Mouse (Mus musculus): ENCODE measurements around the gene Ccdc30.

DNA sequence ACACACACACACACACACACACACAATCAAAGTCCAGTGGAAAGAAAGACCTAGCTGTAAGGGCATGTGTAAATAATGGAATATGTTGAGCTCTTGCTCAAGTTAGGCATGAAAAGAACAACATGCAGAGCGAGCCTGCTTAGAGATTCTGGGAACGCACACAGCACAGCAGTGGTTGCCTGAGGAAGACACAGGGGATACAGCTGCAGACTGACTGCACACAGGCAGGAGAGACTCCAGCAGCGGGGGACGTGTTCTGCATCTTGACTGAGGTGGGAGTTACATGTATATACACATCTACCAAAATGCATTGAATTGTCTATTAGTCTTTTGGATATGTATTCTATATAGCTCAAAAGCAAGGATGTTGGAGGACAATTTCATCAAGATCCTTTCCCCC is 76.9 kb downstream of the Ccdc30 start:
- TF ChIP-seq POLR2A (IDR thresholded peaks at IDR 0.05; ENCODE audit: control insufficient read depth in 1 of 2, insufficient read depth in 1 of 2, low read depth in 1 of 2, low read length in 2 of 2, poor library complexity in 1 of 2) (no peak), CTCF (IDR thresholded peaks at IDR 0.05 in 2 of 3, conservative IDR thresholded peaks at IDR 0.05 in 1 of 3; ENCODE audit: control insufficient read depth in 1 of 3, insufficient read depth in 1 of 3, low read depth in 2 of 3, low read length in 3 of 3, poor library complexity in 1 of 3, severe bottlenecking in 1 of 3) (no peak), TAL1 (IDR thresholded peaks at IDR 0.05; ENCODE audit: low read length) (no peak), TBP (IDR thresholded peaks at IDR 0.05; ENCODE audit: low read depth, low read length) (no peak)
